Mouse (Mus musculus) liver, adult 2 months (tissue): ENCODE measurements at regions not wholly inside any gene's neighbourhood (a gene's known extent, or its start where the extent isn't known, plus 50 kb on each side); places are given as distances from the start of the nearest gene placed in this dataset.

Experiments
- DNase-seq: peaks from one replicate; pipeline ENCODE4 v3.0.0-alpha.2; 2011; ENCODE audit warnings: low read depth, low spot score; ENCODE audit errors: extremely low read depth
- H3K27ac ChIP-seq: fragments of 200-500 bp; replicated peaks from 2 replicates; pipeline ENCODE4 v1.5.1; 2012; ENCODE audit warnings: low read depth, mild to moderate bottlenecking, control low read depth, inconsistent platforms, low read length; ENCODE audit not compliant: insufficient read depth
- H3K27me3 ChIP-seq: fragments of 200-500 bp; 2 replicates; pipeline ENCODE4 v1.6.1; 2012; ENCODE audit warnings: mild to moderate bottlenecking, moderate library complexity, low read length, inconsistent platforms; ENCODE audit not compliant: control insufficient read depth, insufficient read depth
- H3K36me3 ChIP-seq: fragments of 200-500 bp; 2 replicates; pipeline ENCODE4 v1.6.1; 2012; ENCODE audit warnings: low read length, inconsistent platforms; ENCODE audit not compliant: control insufficient read depth, insufficient read depth
- H3K4me1 ChIP-seq: fragments of 200-500 bp; 2 replicates; pipeline ENCODE4 v1.6.1; 2011; ENCODE audit warnings: low read length; ENCODE audit not compliant: control insufficient read depth, insufficient read depth
- H3K4me3 ChIP-seq: fragments of 200-500 bp; 2 replicates; pipeline ENCODE4 v1.5.1; 2011; ENCODE audit warnings: low read depth, mild to moderate bottlenecking, control low read depth, low read length, moderate library complexity; ENCODE audit not compliant: insufficient read depth
- H3K79me2 ChIP-seq: fragments of 200-500 bp; 2 replicates; pipeline ENCODE4 v1.6.1; 2012; ENCODE audit warnings: inconsistent platforms, mild to moderate bottlenecking, low read length, moderate library complexity; ENCODE audit not compliant: control insufficient read depth, insufficient read depth
- H3K9ac ChIP-seq: fragments of 200-500 bp; 2 replicates; pipeline ENCODE4 v1.6.1; 2012; ENCODE audit warnings: low read depth, mild to moderate bottlenecking, control low read depth, inconsistent platforms, low read length
- CTCF ChIP-seq: fragments of 200-500 bp; IDR thresholded peaks from 2 replicates; pipeline ENCODE4 v1.5.1; 2011; ENCODE audit warnings: low read depth, low read length, control low read depth
- POLR2A ChIP-seq: fragments of 200-500 bp; IDR thresholded peaks from 2 replicates; pipeline ENCODE4 v1.6.1; 2011; ENCODE audit warnings: low read length, control low read depth; ENCODE audit not compliant: insufficient read depth; ENCODE audit errors: extremely low read depth
- WGBS: fragments of 180-500 bp; shearing (Covaris S2); methylation state at CpG from one replicate; pipeline ENCODE4 v1.1.7; 2018; 5-methylcytosine and 5-hydroxymethylcytosine counted together

DNA sequence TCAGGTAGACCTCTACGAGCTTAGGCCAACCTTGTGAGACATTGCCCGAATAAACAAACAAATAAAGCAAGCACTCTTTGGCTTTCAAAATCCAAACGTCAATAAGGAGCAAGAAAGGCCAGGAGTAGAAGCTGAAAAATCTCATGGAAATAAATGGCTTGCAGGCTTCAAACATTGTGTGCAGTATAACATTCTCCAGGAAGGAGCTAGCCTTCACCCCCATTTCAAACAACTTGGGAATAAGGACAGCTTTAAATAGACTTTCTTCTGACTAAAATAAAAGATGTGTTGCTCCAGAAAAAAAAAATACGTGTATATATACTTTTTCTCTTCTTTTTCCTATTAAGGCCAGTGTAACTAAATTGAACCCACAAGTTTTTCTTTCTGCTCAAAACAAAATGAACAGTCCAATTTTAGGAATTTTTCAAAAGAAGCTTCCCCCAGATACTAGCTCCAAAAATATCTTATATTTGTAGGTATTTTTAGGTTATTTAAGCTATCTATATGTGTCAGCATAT lies 196.2 kb upstream of the Arpp21 start:
- H3K36me3 ChIP-seq = no peaks in the 10 kb centered on the region
- 67% methylated on average over 4 of the region's 4 CpGs for WGBS
- no peaks in the 10 kb centered on the region for H3K27me3 ChIP-seq
- no peak overlapping the region for H3K27ac ChIP-seq
- H3K9ac ChIP-seq = no peak overlapping the region
- TF ChIP-seq POLR2A (no peak), CTCF (no peak)
- H3K4me3 ChIP-seq = no peak overlapping the region
- H3K79me2 ChIP-seq = no peaks in the 10 kb centered on the region
- DNase-seq = no peak
- no peaks in the 10 kb centered on the region for H3K4me1 ChIP-seq

GRCm38 (mm10) chr9:112429196-112429595 lies 193.5 kb upstream of the Arpp21 start:
- WGBS = 27% methylated on average over 3 of the region's 3 CpGs
- Histone ChIP-seq H3K4me3 (no peak overlapping the region), H3K27me3 (no peaks in the 10 kb centered on the region), H3K9ac (no peak overlapping the region), H3K79me2 (no peaks in the 10 kb centered on the region), H3K36me3 (no peaks in the 10 kb centered on the region), H3K4me1 (no peaks in the 10 kb centered on the region), H3K27ac (no peak overlapping the region)
- TF ChIP-seq CTCF (no peak), POLR2A (no peak)
- DNase-seq = peak; percentile 10

DNA sequence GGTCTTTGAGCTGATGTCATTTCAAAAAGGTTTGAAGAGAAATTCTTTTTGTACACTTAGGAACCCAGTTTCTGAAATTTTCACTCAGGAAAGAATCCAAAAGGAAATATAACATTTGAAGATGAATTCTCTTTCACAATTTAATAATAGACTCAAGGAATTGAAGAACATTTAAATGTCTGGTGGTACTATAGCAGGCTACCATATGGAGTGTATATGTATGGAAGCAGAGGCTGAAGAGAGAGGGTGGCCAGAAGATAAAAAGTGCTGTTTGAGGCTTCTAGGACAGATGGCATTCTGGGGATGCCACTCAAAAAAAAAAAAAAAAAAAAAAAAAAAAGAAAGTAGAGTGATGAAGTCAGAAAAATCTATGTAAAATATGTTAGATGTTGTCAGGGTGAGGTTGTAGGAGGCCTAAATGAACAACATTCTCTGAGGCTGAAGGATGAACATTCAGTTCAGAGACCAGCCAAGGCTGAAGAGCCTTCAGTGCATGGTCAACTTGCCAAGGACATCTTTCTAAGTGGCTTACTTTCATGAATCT lies 170.1 kb upstream of the Arpp21 start:
- no peak for TF ChIP-seq POLR2A
- TF ChIP-seq CTCF = no peak
- Histone ChIP-seq H3K9ac (no peak overlapping the region), H3K27me3 (no peaks in the 10 kb centered on the region), H3K4me3 (no peak overlapping the region), H3K36me3 (no peaks in the 10 kb centered on the region), H3K79me2 (no peaks in the 10 kb centered on the region), H3K4me1 (no peaks in the 10 kb centered on the region), H3K27ac (no peak overlapping the region)
- no peak for DNase-seq

GRCm38 (mm10) chr9:112370746-112371145 lies 135.0 kb upstream of the Arpp21 start:
- Histone ChIP-seq H3K36me3 (no peaks in the 10 kb centered on the region), H3K9ac (no peak overlapping the region), H3K4me1 (no peaks in the 10 kb centered on the region), H3K27me3 (no peaks in the 10 kb centered on the region), H3K4me3 (no peak overlapping the region), H3K79me2 (no peaks in the 10 kb centered on the region), H3K27ac (no peak overlapping the region)
- DNase-seq = no peak
- 56% methylated on average over 1 of the region's 1 CpGs for WGBS
- no peak for TF ChIP-seq CTCF

DNA sequence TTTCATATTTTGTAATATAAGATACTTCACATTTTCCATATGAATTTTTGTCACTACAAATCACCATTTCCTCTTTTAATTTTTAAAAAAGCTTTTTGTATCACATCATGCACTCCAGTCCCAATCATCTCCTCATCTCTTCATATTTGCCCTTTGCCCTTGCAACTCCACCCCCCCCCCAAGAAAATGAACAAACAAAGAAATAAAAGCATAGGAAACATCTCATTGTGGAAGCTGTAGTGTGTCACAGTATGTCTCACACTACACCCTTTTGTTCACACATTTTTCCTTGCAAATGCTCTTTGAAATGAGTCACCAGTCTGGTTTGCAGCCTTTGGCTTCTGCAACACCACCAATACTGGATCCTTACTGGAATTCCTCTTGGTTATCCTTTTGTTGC lies 131.6 kb upstream of the Arpp21 start:
- no peak for DNase-seq
- no peak for TF ChIP-seq CTCF
- TF ChIP-seq POLR2A = no peak
- no peaks in the 10 kb centered on the region for H3K79me2 ChIP-seq
- H3K4me1 ChIP-seq = no peaks in the 10 kb centered on the region
- H3K27ac ChIP-seq = no peak overlapping the region
- H3K36me3 ChIP-seq = no peaks in the 10 kb centered on the region
- no peaks in the 10 kb centered on the region for H3K27me3 ChIP-seq
- no peak overlapping the region for H3K4me3 ChIP-seq
- H3K9ac ChIP-seq = no peak overlapping the region

GRCm38 (mm10) chr9:112361355-112361754 lies 125.6 kb upstream of the Arpp21 start:
- no peak overlapping the region for H3K4me3 ChIP-seq
- no peaks in the 10 kb centered on the region for H3K4me1 ChIP-seq
- H3K27ac ChIP-seq = no peak overlapping the region
- 79% methylated on average over 3 of the region's 3 CpGs for WGBS
- no peaks in the 10 kb centered on the region for H3K27me3 ChIP-seq
- DNase-seq = no peak
- no peaks in the 10 kb centered on the region for H3K79me2 ChIP-seq
- H3K36me3 ChIP-seq = no peaks in the 10 kb centered on the region
- TF ChIP-seq CTCF (no peak), POLR2A (no peak)
- H3K9ac ChIP-seq = no peak overlapping the region
